Mouse (Mus musculus) adrenal gland, adult 18-20 months (tissue): ENCODE measurements around the gene Vmn2r7. TPM values are rescaled to one million over a fixed set of nuclear protein-coding genes. Genes with fewer than 3 reads are reported as not detected.
"Not testable (repeated sequence)": the region's sequence is repeated elsewhere in the genome, so short reads cannot be mapped to it uniquely, and the experiment has no call there.

Experiments used
- DNase-seq, 2 experiments: peaks; one replicate each; pipeline ENCODE4 v3.0.0; 2021 to 2022; ENCODE audit warnings: low spot score in 2 of 2
- long read RNA-seq, 2 experiments: library from polyadenylated mRNA; stranded (forward); transcript quantifications; one replicate each; pipeline ENCODE4 v2.0.0; 2021
- total RNA-seq, 2 experiments: library from RNA; stranded (reverse); gene quantifications; 1 replicate in 1 of 2; 2 replicates in 1 of 2; pipeline ENCODE4 v1.2.3; 2021

Gene Vmn2r7
- total RNA-seq, result not detected
- long read RNA-seq, experiment 1, result 0 reads
- long read RNA-seq, experiment 2, result 0 reads

DNA sequence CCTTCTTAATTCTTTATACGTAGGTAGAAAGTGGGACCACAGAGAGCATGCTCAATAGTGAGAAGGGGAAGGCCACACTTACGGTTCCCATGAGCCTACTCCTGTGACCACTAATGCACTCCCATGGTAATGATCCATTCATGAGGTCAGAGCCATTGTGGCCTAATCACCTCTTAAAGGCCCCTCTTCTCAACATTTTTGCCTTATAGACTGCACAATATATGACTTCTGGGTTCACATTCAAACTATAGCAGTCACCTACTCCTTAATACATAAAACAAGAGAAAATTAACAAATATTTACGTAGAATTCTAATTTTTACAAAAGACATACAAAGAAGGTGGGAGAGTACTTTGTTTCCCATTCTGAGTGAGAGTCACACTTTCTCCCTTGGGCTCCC lies at the start of gene Vmn2r7:
Gene Vmn2r7 (minus strand): TSS at position 101 of the 400 bp plus-strand sequence.
- not testable (repeated sequence) for DNase-seq

DNA sequence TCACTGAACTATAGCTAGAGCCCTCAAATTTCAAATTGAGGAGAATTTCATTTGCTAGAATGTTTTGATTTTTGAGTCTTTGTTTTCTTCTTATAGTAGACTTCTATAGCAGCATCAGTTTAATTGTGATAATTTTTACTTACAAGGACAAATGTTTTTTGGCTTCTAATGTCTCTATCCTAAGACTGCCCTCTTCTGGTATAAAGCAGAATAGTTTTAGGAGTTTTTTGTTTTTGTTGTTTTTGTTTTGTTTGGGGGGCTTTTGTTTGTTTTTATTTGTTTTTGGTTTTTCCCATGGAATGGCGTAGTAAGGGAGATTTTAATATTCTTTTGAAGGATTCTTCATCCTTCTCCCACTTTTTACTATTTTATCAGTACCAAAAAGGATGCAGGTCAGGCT lies 45.2 kb upstream of the Vmn2r7 start:
- DNase-seq, result no peak

DNA sequence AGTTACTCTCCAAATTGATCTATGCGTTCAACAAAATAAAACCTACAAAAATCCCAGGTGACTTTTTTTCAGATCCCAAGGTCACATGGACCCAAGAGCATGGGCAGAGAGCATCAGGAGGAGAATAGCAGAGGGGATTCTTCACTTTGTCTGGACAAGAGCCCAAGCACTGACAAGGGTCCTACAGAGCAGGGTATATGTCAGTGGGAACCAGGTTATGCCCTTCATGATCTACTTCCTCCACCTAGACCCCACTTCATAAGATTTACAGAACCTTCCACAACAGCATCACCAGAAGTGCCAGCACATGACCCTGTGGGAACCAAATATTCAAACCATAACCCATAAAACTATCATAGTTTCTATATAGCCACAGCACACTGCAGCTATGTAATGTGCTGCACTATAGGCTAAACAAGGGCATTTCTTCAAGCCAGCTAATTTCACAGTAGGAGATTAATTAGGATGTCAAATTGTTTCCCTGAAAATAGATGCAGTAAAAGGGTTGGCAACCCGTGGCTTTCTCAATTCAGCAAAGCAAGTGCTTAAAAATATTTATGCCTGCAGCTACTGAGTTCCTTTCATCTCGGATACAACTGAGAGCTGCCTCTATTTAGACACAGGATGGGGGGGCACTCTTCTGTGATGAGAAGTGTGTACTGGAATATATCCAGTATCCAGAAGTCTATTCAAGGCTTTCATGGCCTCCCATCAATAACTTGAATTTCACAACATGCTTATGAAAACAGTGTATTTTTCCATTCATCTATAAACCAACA lies 33.8 kb upstream of the Vmn2r7 start:
- DNase-seq, result no peak

DNA sequence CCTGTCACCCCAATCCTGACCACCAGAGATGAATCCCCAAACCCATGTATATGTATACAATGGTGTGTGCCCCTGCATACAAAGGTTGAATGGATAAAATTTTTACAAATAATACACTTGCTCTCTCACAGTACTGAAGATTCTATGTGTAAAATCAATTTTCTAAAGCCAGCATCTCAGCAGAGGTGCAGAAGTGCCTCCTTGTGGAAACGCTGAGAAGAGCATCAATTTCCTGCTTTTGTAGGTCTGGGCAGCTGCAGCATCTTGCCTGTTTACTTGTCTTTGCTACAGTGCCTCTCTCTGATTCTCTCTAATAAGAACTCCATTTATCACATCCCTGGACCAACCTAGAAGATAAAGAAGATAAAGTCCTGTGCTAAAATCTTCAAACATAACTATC lies 32.1 kb upstream of the Vmn2r7 start:
- no peak for DNase-seq

DNA sequence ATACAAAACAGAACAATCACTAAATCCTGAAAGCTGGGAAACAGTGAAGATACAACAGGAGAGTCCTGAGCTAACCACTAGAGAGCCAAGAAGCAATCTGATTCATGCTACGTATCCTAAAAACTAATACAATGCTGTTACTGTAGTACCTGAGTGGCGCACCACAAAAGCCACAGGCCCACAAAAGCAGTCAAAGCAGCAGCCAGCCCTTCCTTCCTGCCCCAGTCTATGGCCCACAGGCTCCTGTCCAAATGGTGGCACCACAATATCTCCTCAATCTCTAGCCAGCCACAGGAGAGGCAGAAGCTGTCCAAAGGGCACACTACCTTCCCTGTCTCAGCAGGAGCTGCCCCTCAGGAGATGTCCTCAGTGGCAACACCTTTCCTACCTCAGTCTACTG lies 1.7 kb downstream of the Vmn2r7 start:
- DNase-seq, result no peak

DNA sequence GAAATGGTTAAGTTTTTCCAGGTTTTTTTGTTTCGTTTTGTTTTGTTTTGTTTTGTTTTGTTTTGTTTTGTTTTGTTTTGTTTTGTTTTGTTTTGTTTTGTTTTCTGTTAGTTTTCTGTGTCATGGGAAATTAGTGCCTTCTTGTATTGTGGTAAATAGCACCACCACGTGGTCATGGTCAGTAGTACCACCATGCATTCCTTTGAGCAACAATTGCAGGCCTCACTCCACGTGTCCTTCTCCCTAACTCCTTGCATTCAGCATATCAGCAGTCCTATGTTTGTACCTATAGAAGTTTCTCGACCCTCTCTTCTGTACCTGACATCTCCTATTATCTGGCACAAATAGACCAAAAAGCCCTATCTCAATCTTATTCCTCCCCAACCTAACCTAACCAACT lies 2.3 kb downstream of the Vmn2r7 start:
- peak; percentile 25 to 30 for DNase-seq

DNA sequence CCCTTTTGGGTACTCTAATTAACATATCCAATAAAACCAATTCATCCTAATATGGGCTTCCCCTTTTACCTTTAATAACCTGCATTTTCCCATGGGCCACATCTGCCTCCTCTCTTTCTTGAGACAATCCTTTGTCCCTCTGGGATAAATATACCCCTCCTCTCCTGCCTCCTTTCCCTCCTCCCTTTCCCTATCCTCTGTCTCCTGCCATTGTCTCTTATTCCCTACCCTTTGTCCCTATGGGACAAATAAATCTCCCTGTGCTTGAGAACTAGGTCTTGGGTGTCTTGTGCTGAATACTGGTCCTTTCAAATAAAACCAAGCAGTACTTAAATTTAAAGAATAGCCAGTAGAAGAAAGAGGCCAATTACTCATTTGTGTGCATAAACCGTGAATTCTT lies 13.4 kb downstream of the Vmn2r7 start:
- no peak for DNase-seq

DNA sequence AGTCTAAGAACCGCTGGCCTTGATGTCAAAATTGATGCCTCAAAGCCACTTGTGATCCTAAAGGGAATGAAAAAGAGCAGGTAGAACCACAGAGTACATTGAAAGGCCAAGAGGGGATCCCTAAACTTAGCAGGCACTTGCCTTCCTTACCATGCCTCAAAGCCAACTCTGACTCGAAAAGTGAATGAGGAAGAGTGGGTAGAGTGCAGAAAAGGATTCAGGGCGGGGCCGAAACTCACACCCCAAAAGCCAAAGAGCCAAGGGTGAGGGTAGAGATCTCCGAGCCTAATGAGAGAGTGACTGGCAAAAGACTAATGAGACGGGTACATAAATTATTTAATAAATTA lies 53.3 kb downstream of the Vmn2r7 start:
- no peak for DNase-seq

DNA sequence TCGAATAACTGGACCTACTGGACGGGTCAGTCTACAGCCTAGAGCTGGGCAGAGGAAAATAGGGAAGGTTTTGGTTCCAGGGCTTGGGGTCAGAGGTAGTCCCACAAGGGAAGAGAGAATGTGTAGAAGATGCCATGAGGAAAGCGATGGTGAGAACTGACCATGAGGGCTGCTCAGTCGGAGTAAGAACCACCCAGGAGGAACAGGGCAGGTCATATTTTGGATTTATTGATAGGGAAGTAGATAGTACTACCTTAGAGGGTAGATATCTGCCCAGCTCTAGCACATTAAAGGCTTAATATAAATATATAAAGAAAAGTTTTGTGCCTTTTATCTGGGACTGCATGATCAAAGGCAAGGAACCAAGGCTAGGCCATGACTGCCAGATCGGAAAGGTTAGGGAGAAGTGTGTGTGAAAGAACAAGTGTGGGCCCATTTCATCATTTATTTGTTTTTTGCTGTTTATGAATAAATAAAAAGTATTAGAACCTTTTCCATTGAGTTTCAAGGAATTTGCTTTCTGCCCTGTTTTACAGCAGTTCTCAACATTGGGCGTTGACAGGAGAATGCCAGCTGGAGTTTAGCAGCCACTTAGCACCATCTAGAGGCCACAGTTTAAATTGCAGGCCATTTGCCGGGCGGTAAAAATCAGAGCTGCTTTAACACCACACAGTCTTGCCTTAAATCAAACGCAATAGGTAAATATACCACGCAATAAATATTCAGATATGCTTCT lies 53.9 kb downstream of the Vmn2r7 start:
- DNase-seq, result peak; percentile 49 to 51

DNA sequence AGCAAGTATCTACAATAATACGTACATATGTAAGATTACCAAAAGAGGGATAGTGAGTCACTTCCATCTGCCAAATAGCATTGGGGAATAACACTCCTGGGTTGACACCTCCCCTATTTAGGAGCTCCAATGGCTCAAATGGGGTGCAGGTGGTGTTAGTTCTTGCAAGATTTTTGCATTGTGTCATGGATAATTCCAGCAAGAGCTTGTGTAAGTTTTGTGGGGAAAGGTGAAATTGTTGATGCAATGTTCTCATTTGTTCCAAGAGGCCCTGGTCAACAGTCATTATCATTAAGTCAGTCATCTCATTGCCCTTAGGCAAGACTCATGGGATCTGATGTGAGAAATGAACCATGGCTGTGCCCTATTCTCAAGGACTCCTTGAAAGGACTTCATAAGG lies 61.7 kb downstream of the Vmn2r7 start:
- no peak for DNase-seq

DNA sequence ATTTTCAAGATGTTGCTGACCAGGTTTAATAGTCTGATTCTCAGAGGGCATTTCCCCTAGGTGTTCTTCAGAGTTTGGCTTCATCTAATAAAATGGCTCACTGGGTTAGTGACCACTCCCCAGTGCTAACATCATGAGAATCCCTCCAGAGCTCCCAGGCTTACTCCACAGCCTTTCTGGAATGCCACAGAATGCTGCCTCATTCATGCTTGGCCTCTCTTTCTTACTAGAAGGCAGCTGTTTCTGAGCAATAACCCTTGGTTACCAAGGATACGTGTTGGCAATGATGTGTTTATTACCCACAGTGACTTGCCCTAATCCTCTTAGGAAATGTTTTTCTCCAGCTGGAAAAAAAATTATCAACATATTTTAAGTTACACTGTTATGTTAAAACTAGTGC lies 72.4 kb downstream of the Vmn2r7 start:
- DNase-seq, result no peak

DNA sequence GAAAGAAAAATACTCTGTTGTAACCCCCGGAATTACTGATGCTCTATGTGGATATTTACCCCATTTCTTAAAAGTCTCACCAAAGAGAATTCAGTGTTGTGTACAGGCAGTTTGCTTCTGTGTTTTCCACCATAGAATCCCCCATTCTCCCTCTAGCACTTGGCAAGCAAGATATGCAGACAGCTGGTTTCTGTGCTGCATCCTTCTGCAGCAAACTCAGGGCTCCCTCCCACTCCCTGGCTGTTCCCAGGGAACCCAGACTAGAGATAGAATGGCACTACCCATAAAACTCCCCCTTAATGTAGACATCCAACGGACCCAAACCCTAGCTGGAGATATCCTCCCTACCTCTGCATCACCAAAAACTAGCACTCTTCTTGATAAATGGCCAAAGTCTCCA lies 88.4 kb downstream of the Vmn2r7 start:
- no peak for DNase-seq

DNA sequence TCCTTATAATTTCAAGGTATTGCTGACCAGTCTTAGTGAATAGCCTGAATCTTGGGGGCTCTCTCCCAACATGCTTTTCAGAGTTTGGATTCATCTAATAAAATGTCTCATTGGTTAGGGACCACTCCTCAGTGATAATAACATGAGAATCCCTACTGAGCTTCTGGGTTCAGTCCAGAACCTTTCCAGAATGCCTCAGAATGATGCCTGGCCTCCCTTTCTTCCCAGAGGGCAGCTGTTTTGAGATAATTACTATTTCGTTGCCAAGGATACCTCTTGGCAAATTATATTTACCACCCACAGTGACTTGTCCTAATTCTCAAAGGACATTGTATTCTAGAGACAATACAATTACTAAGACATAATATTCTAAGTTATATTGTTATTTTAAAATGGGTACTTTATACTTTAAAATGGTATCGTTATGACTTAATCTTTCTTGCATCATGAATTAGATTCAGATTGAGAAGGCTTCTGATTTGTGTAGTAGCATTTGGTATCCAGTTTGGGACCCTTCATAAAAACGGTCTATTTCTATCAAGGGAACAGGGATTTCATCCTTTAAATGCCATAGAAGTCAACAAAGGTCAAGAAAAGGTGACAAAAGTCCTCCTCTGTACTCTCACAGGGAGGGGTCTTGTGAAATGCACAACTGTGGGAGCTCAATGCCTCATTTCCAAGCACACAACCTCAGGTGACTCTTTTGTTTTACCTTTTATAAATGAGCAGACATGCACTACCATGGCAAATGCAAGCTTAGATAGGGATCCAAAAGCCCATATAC lies 117.2 kb downstream of the Vmn2r7 start:
- not testable (repeated sequence) for DNase-seq

DNA sequence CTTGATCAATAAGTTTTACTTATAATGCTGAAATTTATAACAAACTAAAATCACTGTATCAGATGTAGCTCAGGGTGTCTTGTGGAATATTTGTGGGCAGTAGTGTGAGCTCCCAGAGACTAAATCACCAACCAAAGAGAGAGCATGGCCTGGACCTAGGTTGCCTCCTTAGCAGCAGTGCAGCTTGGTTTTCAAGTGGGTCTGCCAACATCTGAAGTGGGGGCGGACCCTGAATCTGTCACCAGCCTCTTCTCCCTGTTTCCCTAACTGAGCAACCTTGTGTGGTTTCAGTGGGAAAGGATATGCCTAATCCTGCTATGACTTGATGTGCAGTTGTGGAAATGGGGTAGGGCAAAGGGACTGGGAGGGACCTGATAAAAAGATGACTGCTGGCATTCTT lies 118.8 kb downstream of the Vmn2r7 start:
- DNase-seq, result not testable (repeated sequence)

DNA sequence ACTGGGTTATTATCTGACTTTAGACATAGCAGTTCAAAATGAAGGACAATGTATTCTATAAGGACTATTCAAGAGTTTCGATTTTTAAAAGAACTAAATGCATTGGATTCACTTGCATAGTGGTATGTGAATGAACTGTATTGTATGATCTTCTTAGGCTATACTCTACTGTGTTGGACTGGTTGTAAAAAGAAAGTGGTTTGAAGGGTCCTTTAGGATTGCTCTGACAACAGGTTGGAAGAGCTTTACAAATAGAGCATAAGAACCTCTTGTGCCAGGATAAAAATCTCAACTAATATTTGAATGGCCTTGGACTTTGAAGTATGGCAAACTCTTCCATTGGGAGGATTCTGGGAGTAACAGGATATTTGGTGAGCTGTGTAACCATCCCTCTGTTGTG lies 168.5 kb downstream of the Vmn2r7 start:
- DNase-seq, result not testable (repeated sequence)
